Mouse (Mus musculus) kidney, postnatal 10 days (tissue): ENCODE results near the gene Neurl3.
A peak's percentile ranks its signal among the peaks of the same experiment; 100 is the strongest.

ENCODE experiments used
- DNase-seq: peaks from one replicate; pipeline ENCODE4 v3.0.0; 2021; ENCODE audit warnings: mixed read lengths

Neurl3 gene

GRCm38 (mm10) chr1:36274455-36274854 lies at the start of gene Neurl3:
Gene Neurl3, minus strand, starts transcription at chr1:36274679.
- DNase-seq, result no peak

DNA sequence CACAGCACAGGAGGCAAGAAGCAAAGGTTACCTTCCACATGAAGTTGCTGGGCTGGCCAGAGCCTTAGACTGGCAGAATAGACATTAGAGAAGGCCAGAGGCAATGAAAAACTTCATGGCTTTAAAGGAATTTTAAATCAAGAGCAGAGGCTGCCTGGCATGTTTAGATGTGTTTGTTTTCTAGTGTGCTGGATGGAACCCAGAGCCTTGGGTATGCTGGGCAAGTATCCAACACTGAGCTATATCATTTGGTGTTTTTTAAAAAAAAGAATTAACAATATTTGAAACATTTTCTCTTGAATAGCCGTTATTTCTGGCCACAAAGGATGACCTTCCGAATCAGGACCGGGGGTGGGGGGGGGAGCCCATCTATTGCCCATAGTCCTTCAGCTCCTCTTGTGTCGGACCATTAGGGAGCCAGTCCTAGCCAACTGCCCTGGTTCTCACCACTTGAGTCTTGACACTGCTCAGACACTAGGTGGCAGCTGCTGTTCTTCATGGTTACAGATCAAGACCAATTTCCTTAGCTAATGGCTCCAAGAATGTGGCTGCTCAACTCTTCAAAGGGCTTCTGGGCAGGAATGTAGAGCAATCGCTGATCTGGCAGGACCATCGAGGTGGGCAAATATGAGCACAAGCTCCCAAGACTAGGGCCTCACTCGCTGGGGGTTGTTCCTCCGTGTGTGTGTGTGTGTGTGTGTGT lies 49.4 kb upstream of the Neurl3 start:
- DNase-seq, result peak; percentile 74

DNA sequence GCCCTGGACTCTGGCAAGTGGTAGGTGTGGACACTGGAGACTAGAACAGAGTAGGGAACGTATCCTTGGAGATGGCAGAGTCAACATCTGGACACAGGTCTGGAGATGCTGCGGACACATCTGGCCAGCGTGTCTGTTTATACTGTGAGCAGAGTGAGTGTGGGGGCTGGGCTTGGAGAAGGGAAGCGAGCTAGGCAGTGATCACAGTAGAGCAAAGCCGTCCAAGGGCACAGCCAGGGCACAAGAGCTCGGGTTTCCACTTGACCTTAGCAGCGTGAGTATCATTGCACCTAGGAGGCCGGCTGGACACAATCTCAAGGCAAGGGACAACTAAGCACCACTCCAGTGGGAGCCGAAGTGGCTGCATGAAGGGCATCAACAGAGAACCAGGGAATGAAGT lies 48.6 kb upstream of the Neurl3 start:
- no peak for DNase-seq

GRCm38 (mm10) chr1:36321829-36322573 lies 47.5 kb upstream of the Neurl3 start:
- peak; percentile 40 for DNase-seq

- DNase-seq, result no peak
These were observed 46.7 kb upstream of the Neurl3 start for GRCm38 (mm10) chr1:36321164-36321563.

GRCm38 (mm10) chr1:36315776-36316100 lies 41.3 kb upstream of the Neurl3 start:
- no peak for DNase-seq

GRCm38 (mm10) chr1:36314959-36315775 lies 40.7 kb upstream of the Neurl3 start:
- DNase-seq, result no peak

GRCm38 (mm10) chr1:36309498-36309901 lies 35.0 kb upstream of the Neurl3 start:
- DNase-seq, result peak; percentile 42

GRCm38 (mm10) chr1:36308966-36309475 lies 34.5 kb upstream of the Neurl3 start:
- DNase-seq, result no peak

DNA sequence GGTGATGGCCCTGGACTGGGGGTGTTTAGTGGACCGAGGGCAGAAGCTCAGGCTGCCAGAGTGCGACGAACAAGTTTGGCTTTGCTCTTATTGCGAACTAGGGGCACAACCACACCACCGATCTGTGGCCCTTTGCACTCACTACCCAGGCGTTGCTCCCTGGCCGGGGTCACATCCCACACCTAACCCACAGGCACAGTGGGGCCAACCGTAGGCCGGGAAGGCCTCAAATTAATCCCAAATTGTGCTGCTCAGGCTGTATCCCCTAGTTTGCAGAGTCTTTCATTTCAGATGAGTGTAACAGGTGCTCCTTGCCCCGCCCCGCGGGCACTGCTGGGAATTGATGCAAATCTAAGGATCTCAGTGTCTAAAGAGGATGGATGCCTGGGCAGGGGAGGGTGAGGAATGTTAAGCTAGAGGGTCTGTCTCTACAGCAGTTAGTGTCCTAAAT lies 34.0 kb upstream of the Neurl3 start:
- peak; percentile 26 for DNase-seq

DNA sequence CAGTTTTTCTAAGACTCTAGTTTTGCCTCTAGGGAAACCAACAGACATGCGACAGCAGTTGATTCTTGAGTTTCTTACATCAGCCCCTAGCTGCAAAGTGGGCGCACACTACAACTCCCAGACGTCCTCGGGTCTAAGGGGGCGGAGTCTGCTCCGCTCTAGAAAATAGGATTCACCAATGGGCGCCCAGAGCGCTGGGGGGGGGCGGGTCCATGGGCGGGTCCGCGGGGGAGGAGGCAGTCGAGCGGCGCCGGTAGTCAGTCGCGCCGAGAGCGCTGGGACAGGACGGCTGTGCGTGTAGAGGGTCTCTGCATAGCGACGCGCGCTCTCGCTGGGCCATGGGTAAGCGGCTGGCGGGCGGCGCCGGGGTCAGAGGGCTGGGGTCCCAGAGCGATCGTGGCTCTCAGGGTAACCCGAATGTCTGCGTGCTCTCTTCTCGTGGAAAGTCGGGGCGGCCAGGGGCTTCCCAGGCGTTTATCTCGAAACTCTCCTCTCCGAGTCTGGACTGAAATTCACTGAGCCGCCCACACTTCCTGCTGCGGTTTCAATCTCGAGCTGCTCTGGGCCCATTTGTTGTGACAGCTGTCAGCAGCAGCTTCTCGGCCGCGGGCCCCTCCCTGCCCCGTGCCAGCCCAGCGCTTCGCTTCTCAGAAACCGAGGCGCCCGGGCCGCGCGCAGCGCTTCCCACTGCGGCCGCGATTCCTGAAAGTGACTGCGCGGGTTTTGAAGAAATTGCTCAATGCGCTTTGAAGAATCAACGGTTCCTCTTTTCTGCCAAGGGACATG lies 33.2 kb upstream of the Neurl3 start, which contains the start of gene Arid5a:
Gene Arid5a, plus strand, starts transcription at position 239 of the 786 bp plus-strand sequence.
- peak; percentile 94 for DNase-seq

DNA sequence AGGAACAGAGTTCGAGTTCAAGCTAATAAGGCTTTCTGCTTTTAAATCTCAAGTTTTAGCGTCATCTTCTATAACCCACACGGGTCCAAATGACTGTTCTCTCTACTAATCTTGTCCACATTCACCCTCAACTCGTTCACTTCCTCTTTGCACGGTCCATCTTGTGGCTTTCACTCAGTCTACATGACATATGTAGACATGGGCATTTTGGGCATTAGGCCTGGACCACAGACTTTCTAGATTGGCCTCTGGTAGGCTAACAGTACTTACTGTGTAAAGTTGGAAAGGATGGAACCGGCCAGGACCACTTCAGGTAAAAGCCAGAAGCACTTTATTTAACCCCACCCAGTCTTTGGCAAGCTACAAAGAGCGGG lies 32.6 kb upstream of the Neurl3 start:
- peak; percentile 13 for DNase-seq

- DNase-seq, result no peak
These were observed 31.6 kb upstream of the Neurl3 start for GRCm38 (mm10) chr1:36306120-36306519.

DNA sequence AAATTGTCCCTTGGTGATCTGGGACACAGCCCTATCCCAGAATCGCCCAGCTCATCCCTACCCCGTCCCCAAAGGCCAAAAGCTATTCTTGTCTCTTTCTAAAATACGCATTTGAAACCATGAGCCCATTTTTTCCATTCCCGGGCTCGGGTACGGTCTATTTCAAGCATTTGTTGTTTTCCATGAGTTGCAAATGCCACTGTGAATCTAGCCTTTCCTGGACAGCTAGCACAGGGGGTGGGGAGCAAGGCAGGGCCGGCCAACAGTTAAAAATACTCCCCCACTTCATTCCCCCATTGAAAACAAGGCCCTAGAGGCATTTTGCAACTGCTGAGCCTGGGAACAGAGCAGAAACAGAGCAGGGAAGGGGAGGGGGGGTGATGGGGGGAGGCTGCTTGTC lies 30.3 kb upstream of the Neurl3 start:
- DNase-seq, result no peak

DNA sequence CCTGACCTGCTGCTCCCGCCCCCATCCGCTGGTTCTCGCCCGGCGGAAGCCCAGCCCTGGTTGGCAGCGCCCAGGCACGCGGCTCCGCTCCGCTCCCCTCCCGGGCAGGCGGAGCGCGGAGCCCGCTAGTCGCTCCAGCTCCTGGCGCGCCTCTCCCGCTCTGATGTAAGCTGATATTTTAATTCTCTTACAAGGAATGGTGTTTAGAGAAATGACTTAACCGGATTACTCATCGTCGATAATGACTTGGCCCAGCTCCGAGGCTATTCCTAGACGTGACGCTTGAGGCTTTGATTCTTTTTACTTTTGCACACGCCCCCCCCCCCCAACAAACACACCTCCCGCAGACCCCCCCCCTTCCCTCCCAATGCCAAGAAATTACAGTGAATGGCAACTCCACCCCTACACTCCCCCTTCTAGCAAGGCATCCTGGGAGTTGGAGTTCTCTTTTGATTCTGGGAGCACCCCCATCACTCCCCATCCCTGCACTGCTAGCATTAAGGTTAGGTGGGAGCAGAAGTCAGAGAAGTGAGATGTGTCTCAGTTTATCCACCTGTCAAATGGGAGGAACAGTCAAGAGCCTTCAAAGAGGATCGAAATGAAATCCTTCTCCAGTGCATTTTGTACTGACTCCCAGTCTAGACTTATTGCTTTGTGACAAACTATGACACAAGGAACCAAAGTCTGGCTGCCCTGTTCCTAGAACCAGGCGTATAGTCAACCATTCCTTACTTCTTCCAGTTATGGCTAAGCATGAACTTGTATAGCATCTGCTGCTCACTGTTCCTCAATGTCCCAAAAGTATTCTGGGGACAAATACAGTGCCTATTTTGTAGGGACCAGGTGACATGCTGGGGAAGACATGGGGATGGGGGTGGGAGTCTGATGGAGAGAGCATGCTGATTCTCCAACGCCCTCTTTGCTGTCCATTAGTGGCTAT lies 29.2 kb upstream of the Neurl3 start:
- peak; percentile 71 for DNase-seq

- no peak for DNase-seq
These were observed 28.5 kb upstream of the Neurl3 start for GRCm38 (mm10) chr1:36302957-36303356.

- no peak for DNase-seq
These were observed 27.8 kb upstream of the Neurl3 start for GRCm38 (mm10) chr1:36302273-36302672.

DNA sequence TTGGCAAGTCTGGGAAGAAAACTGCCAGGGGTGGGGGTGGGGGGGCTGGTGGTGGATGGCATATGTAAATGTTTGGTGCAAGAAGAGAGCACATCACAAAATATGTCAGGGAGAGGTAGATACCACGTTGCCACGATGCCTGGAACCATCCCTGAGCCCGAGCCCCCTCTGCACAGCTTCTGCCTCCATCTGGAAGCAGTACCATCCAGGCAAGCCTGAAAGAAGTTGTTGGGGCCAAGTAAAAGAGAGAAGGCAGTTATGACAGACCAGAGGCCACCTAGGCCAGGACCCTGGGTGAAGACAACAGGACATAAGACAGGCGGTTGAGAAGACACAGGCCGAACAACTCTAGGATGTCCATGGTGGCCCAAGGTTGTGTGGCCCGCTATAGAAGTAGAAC lies 26.0 kb upstream of the Neurl3 start:
- no peak for DNase-seq

GRCm38 (mm10) chr1:36299676-36300075 lies 25.2 kb upstream of the Neurl3 start:
- no peak for DNase-seq

DNA sequence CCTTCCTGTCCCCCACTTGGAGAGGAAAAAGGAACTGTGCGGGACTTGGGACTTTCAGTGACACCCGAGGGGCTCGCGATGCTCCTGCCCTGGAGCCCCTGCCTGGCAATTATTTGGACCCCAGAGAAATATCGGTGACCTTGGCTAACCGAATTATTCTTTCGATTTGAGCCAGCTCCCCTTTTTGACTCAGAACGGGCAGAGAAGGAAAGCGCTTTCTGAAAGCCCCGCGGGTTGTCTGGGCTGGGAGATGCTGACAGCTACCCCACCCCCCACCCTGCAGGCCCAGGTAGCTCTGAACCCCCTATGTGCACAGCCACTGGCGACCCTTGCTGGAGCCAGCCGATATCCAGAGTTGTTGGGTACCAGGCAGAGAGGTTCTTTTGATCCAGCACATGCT lies 24.6 kb upstream of the Neurl3 start:
- no peak for DNase-seq

GRCm38 (mm10) chr1:36298107-36298506 lies 23.6 kb upstream of the Neurl3 start:
- no peak for DNase-seq
